Comparison of ENCODE assay signal across 9 mouse cellular contexts in the genomic region with DNA sequence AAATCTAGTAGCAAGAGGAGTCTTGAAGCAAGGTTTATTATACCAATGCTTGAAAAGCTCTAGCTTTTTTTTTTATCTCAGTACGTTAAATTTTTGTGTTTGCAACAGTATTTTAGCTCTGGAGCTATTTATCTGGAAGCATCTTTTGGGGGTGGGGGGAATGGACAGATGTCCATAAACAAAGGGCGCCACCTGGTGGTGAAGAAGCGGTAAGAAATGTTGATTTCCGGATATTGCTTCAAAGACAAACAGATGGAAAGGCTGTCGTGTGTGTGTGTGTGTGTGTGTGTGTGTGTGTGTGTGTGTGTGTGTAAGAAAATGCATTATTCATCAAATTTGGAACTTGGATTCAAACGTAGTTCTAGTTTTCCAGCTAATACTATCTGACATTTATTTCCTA.
DNase-seq lines count a peak whose midpoint lies in the region; ATAC-seq and TF ChIP-seq lines count a peak whose summit lies in the region.
"Had no signal": no experiment of that assay in that cellular context is flagged by ENCODE, and none has a peak within 500 bp of the region (broad histone marks: within the 10 kb centered on the region; RNA-seq: fewer than 3 reads in every experiment).

No protein-coding gene starts in this region.

- H3K4me3 ChIP-seq in kidney, adult 2 months (ENCODE audit: insufficient read depth, low read depth, low read length): no peak overlapping the region
- H3K4me3 ChIP-seq in kidney, embryonic 14.5 days (ENCODE audit: low read length): no peak overlapping the region
- no peak overlapping the region for H3K4me3 ChIP-seq in ES-E14 (ENCODE audit: insufficient read depth in 1 of 2, low read depth in 1 of 2, low read length in 2 of 2, poor library complexity in 1 of 2, severe bottlenecking in 1 of 2)
- H3K4me3 ChIP-seq in forebrain, embryonic 15.5 days: no peak overlapping the region
- H3K4me3 ChIP-seq: liver, embryonic 15.5 days had no signal

- H3K4me1 ChIP-seq in kidney, adult 2 months (ENCODE audit: control insufficient read depth, insufficient read depth, low read length): no peaks in the 10 kb centered on the region
- H3K4me1 ChIP-seq in kidney, embryonic 14.5 days (ENCODE audit: control insufficient read depth, insufficient read depth, low read length): peaks cover 2% of the 10 kb centered on the region; the same call in 1 of the 2 replicates
- H3K4me1 ChIP-seq in ES-E14 (ENCODE audit: control insufficient read depth in 2 of 2, insufficient read depth in 2 of 2, low read length in 2 of 2, poor library complexity in 1 of 2): no peaks in the 10 kb centered on the region
- H3K4me1 ChIP-seq in forebrain, embryonic 15.5 days: peaks cover 6% of the 10 kb centered on the region; the same call in 1 of the 2 replicates
- H3K4me1 ChIP-seq: liver, embryonic 15.5 days had no signal

- H3K36me3 ChIP-seq in kidney, adult 2 months (ENCODE audit: control insufficient read depth, insufficient read depth, low read length): no peaks in the 10 kb centered on the region
- H3K36me3 ChIP-seq in kidney, embryonic 14.5 days (ENCODE audit: control insufficient read depth, insufficient read depth, low read length): no peaks in the 10 kb centered on the region
- H3K36me3 ChIP-seq in ES-E14 (ENCODE audit: control insufficient read depth, insufficient read depth, low read length, poor library complexity, severe bottlenecking): no peaks in the 10 kb centered on the region
- H3K36me3 ChIP-seq in forebrain, embryonic 15.5 days: no peaks in the 10 kb centered on the region
- H3K36me3 ChIP-seq: liver, embryonic 15.5 days had no signal

- intact Hi-C loops in left cerebral cortex, postnatal 14 days (cut with DNase I): loop anchor here (5.0 kb wide), 3 partner anchors 91 to 436 kb away; no protein-coding TSS in a partner anchor

- peak; percentile 43 for TF ChIP-seq CTCF in kidney, adult 2 months (conservative IDR thresholded peaks at IDR 0.05; ENCODE audit: insufficient read depth, insufficient read length, low read depth, low read length)

- no peaks in the 10 kb centered on the region for H3K9me3 ChIP-seq in kidney, embryonic 14.5 days (ENCODE audit: control insufficient read depth, low read length)
- H3K9me3 ChIP-seq in ES-E14 (ENCODE audit: control insufficient read depth, insufficient read depth, low read depth, low read length): no peaks in the 10 kb centered on the region
- H3K9me3 ChIP-seq in forebrain, embryonic 15.5 days: no peaks in the 10 kb centered on the region
- H3K9me3 ChIP-seq: liver, embryonic 15.5 days had no signal

- no peak overlapping the region for H3K27ac ChIP-seq in kidney, adult 2 months (ENCODE audit: insufficient read depth, low read depth, low read length)
- H3K27ac ChIP-seq in kidney, embryonic 14.5 days (ENCODE audit: low read depth, low read length): no peak overlapping the region
- no peak overlapping the region for H3K27ac ChIP-seq in ES-E14 (ENCODE audit: insufficient read depth, low read depth, low read length, poor library complexity, severe bottlenecking)
- H3K27ac ChIP-seq in forebrain, embryonic 15.5 days (replicated peaks): peak overlapping the region; percentile 40; the same call in 1 of the 2 replicates
- H3K27ac ChIP-seq: liver, embryonic 15.5 days had no signal

- DNase-seq in kidney, adult 2 months: peak; percentile 67
- peak; percentile 47 for DNase-seq in ES-E14 (ENCODE audit: low read depth, low spot score)
- peak; percentile 63 to 68 for DNase-seq in adrenal gland, postnatal 36 days
- peak; percentile 64 to 73 for DNase-seq in left cerebral cortex, postnatal 14 days (ENCODE audit: low spot score in 2 of 2)
- peak; percentile 78 for DNase-seq in right cerebral cortex, postnatal 4 days
- DNase-seq in frontal cortex, postnatal 25 days (ENCODE audit: low spot score in 2 of 2): no peak

- TF ChIP-seq POLR2A in kidney, adult 2 months (IDR thresholded peaks at IDR 0.05; ENCODE audit: low read depth, low read length): no peak

- WGBS in kidney, adult 2 months: 6% methylated on average over 6 of the region's 6 CpGs
- 2% methylated on average over 6 of the region's 6 CpGs for WGBS in kidney, embryonic 14.5 days
- 3% methylated on average over 6 of the region's 6 CpGs for WGBS in forebrain, embryonic 15.5 days

- in situ Hi-C loops in ES-E14 (cut with MboI; ENCODE audit: low sequenced_read_pairs in 2 of 2, unreplicated experiment in 2 of 2): no loop called here

- no peak for ATAC-seq in kidney, embryonic 14.5 days (ENCODE audit: low FRiP score, low TSS enrichment)
- 0 out of 2 replicates have a peak, but pooled peaks have one; percentile 32 for ATAC-seq in forebrain, embryonic 15.5 days (replicated peaks)

- no peak overlapping the region for H3K4me2 ChIP-seq in kidney, embryonic 14.5 days (replicated peaks; ENCODE audit: low read depth, low read length)
- no peak overlapping the region for H3K4me2 ChIP-seq in forebrain, embryonic 15.5 days (replicated peaks)
- H3K4me2 ChIP-seq: liver, embryonic 15.5 days had no signal

- no peak overlapping the region for H3K9ac ChIP-seq in kidney, embryonic 14.5 days (ENCODE audit: low read depth, low read length)
- H3K9ac ChIP-seq in ES-E14 (ENCODE audit: insufficient read depth, low read depth, low read length, poor library complexity, severe bottlenecking): no peak overlapping the region
- H3K9ac ChIP-seq in forebrain, embryonic 15.5 days (replicated peaks): no peak overlapping the region
- H3K9ac ChIP-seq: liver, embryonic 15.5 days had no signal

- no peaks in the 10 kb centered on the region for H3K27me3 ChIP-seq in kidney, adult 2 months (replicated peaks; ENCODE audit: control insufficient read depth, insufficient read depth, low read length)
- H3K27me3 ChIP-seq in kidney, embryonic 14.5 days (ENCODE audit: control insufficient read depth, insufficient read depth, low read length): no peaks in the 10 kb centered on the region
- H3K27me3 ChIP-seq in forebrain, embryonic 15.5 days: 0 out of 2 replicates have a peak, but pooled peaks cover 3% of the 10 kb centered on the region

TF ChIP-seq in ES-E14, 5 proteins besides CTCF, POLR2A, EP300 and RAD21:
- no peak for TF ChIP-seq MAFK (IDR thresholded peaks at IDR 0.05; ENCODE audit: insufficient read depth, low read depth, low read length)
- no peak for TF ChIP-seq HCFC1 (IDR thresholded peaks at IDR 0.05; ENCODE audit: borderline replicate concordance, insufficient read depth, low read length)
- no peak for TF ChIP-seq ZC3H11A (IDR thresholded peaks at IDR 0.05; ENCODE audit: borderline replicate concordance, low read depth, low read length)
- TF ChIP-seq ZNF384 (IDR thresholded peaks at IDR 0.05; ENCODE audit: low read depth, low read length): no peak
- no peak for TF ChIP-seq CHD2 (IDR thresholded peaks at IDR 0.05; ENCODE audit: low read depth, low read length)

Comparison
In these comparisons a context has a peak if more than half of its experiments do, and no peak if none do; other contexts are left out.
1. DNase-seq: peak in kidney, adult 2 months (single experiment), ES-E14 (single experiment), adrenal gland, postnatal 36 days (2 of 2), left cerebral cortex, postnatal 14 days (2 of 2) and right cerebral cortex, postnatal 4 days (single experiment); none in frontal cortex, postnatal 25 days (0 of 2).